Mouse (Mus musculus) small intestine, adult 2 months (tissue): ENCODE results near the gene Ush2a. TPM values are rescaled to one million over a fixed set of nuclear protein-coding genes. Genes with fewer than 3 reads are reported as not detected.

Source experiments
- H3K27ac ChIP-seq: fragments of 200-500 bp; 2 replicates; pipeline ENCODE4 v1.5.1; 2012; ENCODE audit warnings: low read depth, low read length, control low read depth, inconsistent platforms; ENCODE audit not compliant: insufficient read depth
- H3K27me3 ChIP-seq: fragments of 200-500 bp; 2 replicates; pipeline ENCODE4 v1.6.1; 2012; ENCODE audit warnings: mild to moderate bottlenecking, moderate library complexity, low read length, inconsistent platforms; ENCODE audit not compliant: control insufficient read depth, insufficient read depth
- H3K36me3 ChIP-seq: fragments of 200-500 bp; 2 replicates; pipeline ENCODE4 v1.6.1; 2012; ENCODE audit warnings: mild to moderate bottlenecking, low read length, control low read depth, inconsistent platforms; ENCODE audit not compliant: control insufficient read depth, insufficient read depth
- H3K4me1 ChIP-seq: fragments of 200-500 bp; 2 replicates; pipeline ENCODE4 v1.6.1; 2012; ENCODE audit warnings: low read length, inconsistent platforms, mixed read lengths; ENCODE audit not compliant: control insufficient read depth, insufficient read depth, insufficient read length
- H3K4me3 ChIP-seq: fragments of 200-500 bp; 2 replicates; pipeline ENCODE4 v1.5.1; 2012; ENCODE audit warnings: low read depth, mild to moderate bottlenecking, control low read depth, inconsistent platforms, low read length, moderate library complexity
- CTCF ChIP-seq: fragments of 200-500 bp; IDR thresholded peaks from 2 replicates; pipeline ENCODE4 v1.5.1; 2012; ENCODE audit warnings: low read depth, mild to moderate bottlenecking, control low read depth, inconsistent platforms, low read length, moderate library complexity, mixed read lengths; ENCODE audit not compliant: insufficient replicate concordance, insufficient read length; ENCODE audit errors: extremely low read depth
- POLR2A ChIP-seq: fragments of 200-500 bp; IDR thresholded peaks from 2 replicates; pipeline ENCODE4 v1.6.1; 2012; ENCODE audit warnings: low read depth, mild to moderate bottlenecking, control low read depth, inconsistent platforms, low read length, moderate library complexity
- WGBS: fragments of 180-500 bp; shearing (Covaris S2); methylation state at CpG from one replicate; pipeline ENCODE4 v1.1.7; 2018; 5-methylcytosine and 5-hydroxymethylcytosine counted together
- polyA plus RNA-seq: library from polyadenylated mRNA; depleted of rRNA; stranded (reverse); fragments of >200 nt; gene quantifications from 2 replicates; pipeline ENCODE4 v1.2.3, GENCODE M21; 2012

Ush2a gene
- polyA plus RNA-seq, 1 experiment: not detected

GRCm38 (mm10) chr1:188430689-188431088 is 168.9 kb downstream of the Ush2a start:
- H3K36me3 ChIP-seq: no peaks in the 10 kb centered on the region

GRCm38 (mm10) chr1:188447964-188448363 is 186.1 kb downstream of the Ush2a start:
- Histone ChIP-seq H3K27ac (no peak overlapping the region), H3K27me3 (no peaks in the 10 kb centered on the region), H3K4me1 (no peaks in the 10 kb centered on the region), H3K4me3 (no peak overlapping the region), H3K36me3 (no peaks in the 10 kb centered on the region)
- WGBS: 71% methylated on average over 5 of the region's 5 CpGs
- TF ChIP-seq POLR2A: no peak
- TF ChIP-seq CTCF: no peak

More at GRCm38 (mm10) chr1:188430689-188431088, 168.9 kb downstream of the Ush2a start:
- no peaks in the 10 kb centered on the region for H3K27me3 ChIP-seq
- H3K27ac ChIP-seq: no peak overlapping the region
- TF ChIP-seq POLR2A: no peak
- no peak for TF ChIP-seq CTCF
- no peaks in the 10 kb centered on the region for H3K4me1 ChIP-seq
- no peak overlapping the region for H3K4me3 ChIP-seq
- WGBS: 32% methylated on average over 3 of the region's 3 CpGs

- Histone ChIP-seq H3K4me1 (no peaks in the 10 kb centered on the region), H3K36me3 (no peaks in the 10 kb centered on the region), H3K27me3 (no peaks in the 10 kb centered on the region), H3K27ac (no peak overlapping the region), H3K4me3 (no peak overlapping the region)
- WGBS: 81% methylated on average over 13 of the region's 13 CpGs
- no peak for TF ChIP-seq CTCF
- TF ChIP-seq POLR2A: no peak
Measured at GRCm38 (mm10) chr1:188456466-188457175, 194.8 kb downstream of the Ush2a start.

GRCm38 (mm10) chr1:188457221-188458008 is 195.6 kb downstream of the Ush2a start:
- no peak overlapping the region for H3K27ac ChIP-seq
- TF ChIP-seq CTCF (no peak), POLR2A (no peak)
- no peak overlapping the region for H3K4me3 ChIP-seq
- WGBS: 71% methylated on average over 13 of the region's 13 CpGs
- H3K36me3 ChIP-seq: no peaks in the 10 kb centered on the region
- no peaks in the 10 kb centered on the region for H3K4me1 ChIP-seq
- no peaks in the 10 kb centered on the region for H3K27me3 ChIP-seq

GRCm38 (mm10) chr1:188461203-188461602 is 199.4 kb downstream of the Ush2a start:
- TF ChIP-seq POLR2A (no peak), CTCF (no peak)
- Histone ChIP-seq H3K36me3 (no peaks in the 10 kb centered on the region), H3K27ac (no peak overlapping the region), H3K4me3 (no peak overlapping the region), H3K27me3 (no peaks in the 10 kb centered on the region), H3K4me1 (no peaks in the 10 kb centered on the region)
- 65% methylated on average over 2 of the region's 2 CpGs for WGBS

- Histone ChIP-seq H3K36me3 (no peaks in the 10 kb centered on the region), H3K4me3 (no peak overlapping the region), H3K27me3 (no peaks in the 10 kb centered on the region), H3K4me1 (no peaks in the 10 kb centered on the region), H3K27ac (no peak overlapping the region)
- no peak for TF ChIP-seq CTCF
- no peak for TF ChIP-seq POLR2A
Measured at GRCm38 (mm10) chr1:188464653-188465052, 202.8 kb downstream of the Ush2a start.

GRCm38 (mm10) chr1:188468371-188468783 is 206.6 kb downstream of the Ush2a start:
- Histone ChIP-seq H3K4me3 (no peak overlapping the region), H3K27ac (no peak overlapping the region), H3K27me3 (no peaks in the 10 kb centered on the region), H3K4me1 (no peaks in the 10 kb centered on the region), H3K36me3 (no peaks in the 10 kb centered on the region)
- 77% methylated on average over 10 of the region's 10 CpGs for WGBS
- TF ChIP-seq POLR2A (no peak), CTCF (no peak)
